Mouse (Mus musculus) lung, postnatal 0 days (tissue): ENCODE measurements around the gene Egln3. TPM values are rescaled to one million over a fixed set of nuclear protein-coding genes. Genes with fewer than 3 reads are reported as not detected.
A peak's percentile ranks its signal among the peaks of the same experiment; 100 is the strongest.

Experiments
- ATAC-seq: fragments of 200-750 bp; cut with Nextera tagmentation; 2 replicates; pipeline ENCODE4 v1.8.0; 2017; ENCODE audit warnings: moderate library complexity
- DNase-seq: peaks from one replicate; pipeline ENCODE4 v3.0.0-alpha.2; 2016; ENCODE audit warnings: low spot score
- H3K27ac ChIP-seq: fragments of 300-500 bp; sonication (generic); 2 replicates; pipeline ENCODE4 v1.5.1; 2014; ENCODE audit warnings: antibody characterized with exemption, mild to moderate bottlenecking, low read length, mixed read lengths
- H3K27me3 ChIP-seq: fragments of 300-500 bp; sonication (generic); replicated peaks from 2 replicates; pipeline ENCODE4 v1.6.1; 2014; ENCODE audit warnings: low read length, mixed read lengths; ENCODE audit not compliant: insufficient read depth
- H3K36me3 ChIP-seq: fragments of 300-500 bp; sonication (generic); 2 replicates; pipeline ENCODE4 v1.6.1; 2014; ENCODE audit warnings: low read length, mixed read lengths; ENCODE audit not compliant: insufficient read depth
- H3K4me1 ChIP-seq: fragments of 300-500 bp; sonication (generic); 2 replicates; pipeline ENCODE4 v1.6.1; 2014; ENCODE audit warnings: antibody characterized with exemption, low read depth, low read length, mixed read lengths; ENCODE audit not compliant: insufficient read depth
- H3K4me2 ChIP-seq: fragments of 300-500 bp; sonication (generic); replicated peaks from 2 replicates; pipeline ENCODE4 v1.6.1; 2014; ENCODE audit warnings: low read depth, mild to moderate bottlenecking, low read length, moderate library complexity, mixed read lengths
- H3K4me3 ChIP-seq: fragments of 300-500 bp; sonication (generic); 2 replicates; pipeline ENCODE4 v1.5.1; 2014; ENCODE audit warnings: low read depth, low read length
- H3K9ac ChIP-seq: fragments of 300-500 bp; sonication (generic); replicated peaks from 2 replicates; pipeline ENCODE4 v1.6.1; 2014; ENCODE audit warnings: low read depth, mild to moderate bottlenecking
- H3K9me3 ChIP-seq: fragments of 300-500 bp; sonication (generic); 2 replicates; pipeline ENCODE4 v1.6.1; 2016; ENCODE audit warnings: low read length, mixed read lengths
- CTCF ChIP-seq: IDR thresholded peaks from 2 replicates; pipeline ENCODE4 v1.5.1; 2016; ENCODE audit warnings: antibody characterized with exemption, mild to moderate bottlenecking
- EP300 ChIP-seq: IDR thresholded peaks from 2 replicates; pipeline ENCODE4 v1.6.1; 2016; ENCODE audit warnings: antibody characterized with exemption, mild to moderate bottlenecking, control low read depth
- WGBS: fragments of 180-500 bp; shearing (Covaris S2); extraction: QIAGEN DNeasy Blood & Tissue Kit; methylation state at CpG from one replicate; pipeline ENCODE4 v1.1.7; 2014; 5-methylcytosine and 5-hydroxymethylcytosine counted together
- polyA plus RNA-seq: library from polyadenylated mRNA; unstranded; fragments of >200 nt; fragmentation: Nextera tagmentation; extraction: Ambion mirVana; gene quantifications from 2 replicates; pipeline ENCODE4 v1.2.1, GENCODE M21; 2015

The Egln3 gene
- polyA plus RNA-seq: 5.2 and 5.4 TPM in 2 replicates

GRCm38 (mm10) chr12:54203656-54204045 lies at the start of gene Egln3:
Gene Egln3, minus strand, starts transcription at chr12:54203860.
- peaks cover 8% of the 10 kb centered on the region; the same call in 1 of the 2 replicates for H3K4me1 ChIP-seq
- no peaks in the 10 kb centered on the region for H3K9me3 ChIP-seq
- WGBS: under 1% methylated on average over 22 of the region's 25 CpGs
- peak within 1 kb of the TSS; percentile 77 for H3K4me3 ChIP-seq
- H3K9ac ChIP-seq: peak within 1 kb of the TSS; percentile 50
- H3K36me3 ChIP-seq: no peaks in the 10 kb centered on the region
- H3K27ac ChIP-seq: peak within 1 kb of the TSS; percentile 57
- H3K27me3 ChIP-seq: no peaks in the 10 kb centered on the region
- peak within 1 kb of the TSS; percentile 99 for H3K4me2 ChIP-seq
- peak; percentile 90 for DNase-seq
- ATAC-seq: peak; percentile 91
- TF ChIP-seq CTCF (no peak), EP300 (no peak)

GRCm38 (mm10) chr12:54253449-54253848 lies 49.8 kb upstream of the Egln3 start:
- DNase-seq (no peak), ATAC-seq (no peak)
- no peak overlapping the region for H3K9ac ChIP-seq
- H3K4me3 ChIP-seq: no peak overlapping the region
- H3K27me3 ChIP-seq: no peaks in the 10 kb centered on the region
- no peak overlapping the region for H3K4me2 ChIP-seq
- no peaks in the 10 kb centered on the region for H3K36me3 ChIP-seq
- 80% methylated on average over 4 of the region's 4 CpGs for WGBS
- no peak for TF ChIP-seq CTCF
- TF ChIP-seq EP300: no peak
- H3K4me1 ChIP-seq: no peaks in the 10 kb centered on the region
- no peaks in the 10 kb centered on the region for H3K9me3 ChIP-seq
- H3K27ac ChIP-seq: no peak overlapping the region

GRCm38 (mm10) chr12:54251942-54252400 lies 48.3 kb upstream of the Egln3 start:
- no peaks in the 10 kb centered on the region for H3K9me3 ChIP-seq
- H3K4me3 ChIP-seq: no peak overlapping the region
- TF ChIP-seq CTCF (no peak), EP300 (peak; percentile 66; the same call in 1 of the 2 replicates)
- no peak overlapping the region for H3K4me2 ChIP-seq
- no peaks in the 10 kb centered on the region for H3K4me1 ChIP-seq
- peak; percentile 78 for DNase-seq
- peak; percentile 86 for ATAC-seq
- H3K36me3 ChIP-seq: no peaks in the 10 kb centered on the region
- 51% methylated on average over 9 of the region's 9 CpGs for WGBS
- no peaks in the 10 kb centered on the region for H3K27me3 ChIP-seq
- H3K9ac ChIP-seq: no peak overlapping the region
- no peak overlapping the region for H3K27ac ChIP-seq

GRCm38 (mm10) chr12:54247835-54248234 lies 44.2 kb upstream of the Egln3 start:
- H3K27me3 ChIP-seq: no peaks in the 10 kb centered on the region
- DNase-seq (no peak), ATAC-seq (no peak)
- no peaks in the 10 kb centered on the region for H3K36me3 ChIP-seq
- H3K27ac ChIP-seq: no peak overlapping the region
- H3K4me3 ChIP-seq: no peak overlapping the region
- no peak overlapping the region for H3K4me2 ChIP-seq
- 75% methylated on average over 7 of the region's 7 CpGs for WGBS
- TF ChIP-seq CTCF (no peak), EP300 (no peak)
- no peaks in the 10 kb centered on the region for H3K4me1 ChIP-seq
- no peak overlapping the region for H3K9ac ChIP-seq
- no peaks in the 10 kb centered on the region for H3K9me3 ChIP-seq

- TF ChIP-seq CTCF: no peak
- no peak for TF ChIP-seq EP300
- no peak for ATAC-seq
- H3K9me3 ChIP-seq: no peaks in the 10 kb centered on the region
- no peak for DNase-seq
- H3K27ac ChIP-seq: no peak overlapping the region
- 73% methylated on average over 5 of the region's 5 CpGs for WGBS
- no peaks in the 10 kb centered on the region for H3K36me3 ChIP-seq
- no peak overlapping the region for H3K4me3 ChIP-seq
- H3K27me3 ChIP-seq: no peaks in the 10 kb centered on the region
- no peak overlapping the region for H3K9ac ChIP-seq
- no peaks in the 10 kb centered on the region for H3K4me1 ChIP-seq
- no peak overlapping the region for H3K4me2 ChIP-seq
Observed at GRCm38 (mm10) chr12:54243158-54243557, 39.5 kb upstream of the Egln3 start.

- no peaks in the 10 kb centered on the region for H3K9me3 ChIP-seq
- ATAC-seq (no peak), DNase-seq (no peak)
- no peaks in the 10 kb centered on the region for H3K4me1 ChIP-seq
- no peak for TF ChIP-seq CTCF
- TF ChIP-seq EP300: no peak
- no peak overlapping the region for H3K4me2 ChIP-seq
- H3K9ac ChIP-seq: no peak overlapping the region
- H3K27me3 ChIP-seq: no peaks in the 10 kb centered on the region
- H3K36me3 ChIP-seq: no peaks in the 10 kb centered on the region
- H3K4me3 ChIP-seq: no peak overlapping the region
- WGBS: 78% methylated on average over 6 of the region's 6 CpGs
- no peak overlapping the region for H3K27ac ChIP-seq
Observed at GRCm38 (mm10) chr12:54241976-54242375, 38.3 kb upstream of the Egln3 start.

GRCm38 (mm10) chr12:54233794-54234193 lies 30.1 kb upstream of the Egln3 start:
- no peak for TF ChIP-seq CTCF
- TF ChIP-seq EP300: no peak
- Histone ChIP-seq H3K4me2 (no peak overlapping the region), H3K4me1 (no peaks in the 10 kb centered on the region), H3K9ac (no peak overlapping the region), H3K27me3 (no peaks in the 10 kb centered on the region), H3K36me3 (no peaks in the 10 kb centered on the region), H3K4me3 (no peak overlapping the region), H3K27ac (no peak overlapping the region), H3K9me3 (no peaks in the 10 kb centered on the region; the same call in 1 of the 2 replicates)
- WGBS: 75% methylated on average over 6 of the region's 6 CpGs
- ATAC-seq (no peak), DNase-seq (no peak)
